Mouse (Mus musculus) adrenal gland, postnatal 25 days (tissue): ENCODE data around the gene Sp2. TPM values are rescaled to one million over a fixed set of nuclear protein-coding genes. Genes with fewer than 3 reads are reported as not detected.

Experiments
- DNase-seq: peaks from one replicate; pipeline ENCODE4 v3.0.0; 2021; ENCODE audit warnings: mixed read lengths
- total RNA-seq: library from RNA; stranded (reverse); gene quantifications from 2 replicates; pipeline ENCODE4 v1.2.3, GENCODE M21; 2021

The Sp2 gene
- total RNA-seq, 1 experiment from 2014 or later: 18.2 TPM

DNA sequence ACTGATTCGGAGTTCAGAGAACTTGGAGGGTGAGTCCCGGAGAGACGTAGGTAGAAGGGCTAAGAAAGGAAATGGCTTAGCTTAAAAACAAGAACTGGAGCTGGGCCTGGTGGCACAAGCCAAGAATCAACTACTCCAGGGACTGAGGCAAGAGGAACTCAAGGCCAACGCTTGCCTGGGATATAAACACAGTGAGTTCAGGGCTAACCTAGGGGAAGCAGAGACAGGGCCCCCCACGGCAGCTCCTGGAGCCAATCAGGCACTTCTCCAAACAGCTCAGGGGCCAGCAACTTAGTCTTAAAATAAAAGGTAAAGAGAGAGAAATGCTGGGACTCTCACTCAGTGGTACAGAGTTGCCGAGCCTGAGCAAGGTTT lies 44.3 kb downstream of the Sp2 start:
- peak; percentile 35 for DNase-seq

DNA sequence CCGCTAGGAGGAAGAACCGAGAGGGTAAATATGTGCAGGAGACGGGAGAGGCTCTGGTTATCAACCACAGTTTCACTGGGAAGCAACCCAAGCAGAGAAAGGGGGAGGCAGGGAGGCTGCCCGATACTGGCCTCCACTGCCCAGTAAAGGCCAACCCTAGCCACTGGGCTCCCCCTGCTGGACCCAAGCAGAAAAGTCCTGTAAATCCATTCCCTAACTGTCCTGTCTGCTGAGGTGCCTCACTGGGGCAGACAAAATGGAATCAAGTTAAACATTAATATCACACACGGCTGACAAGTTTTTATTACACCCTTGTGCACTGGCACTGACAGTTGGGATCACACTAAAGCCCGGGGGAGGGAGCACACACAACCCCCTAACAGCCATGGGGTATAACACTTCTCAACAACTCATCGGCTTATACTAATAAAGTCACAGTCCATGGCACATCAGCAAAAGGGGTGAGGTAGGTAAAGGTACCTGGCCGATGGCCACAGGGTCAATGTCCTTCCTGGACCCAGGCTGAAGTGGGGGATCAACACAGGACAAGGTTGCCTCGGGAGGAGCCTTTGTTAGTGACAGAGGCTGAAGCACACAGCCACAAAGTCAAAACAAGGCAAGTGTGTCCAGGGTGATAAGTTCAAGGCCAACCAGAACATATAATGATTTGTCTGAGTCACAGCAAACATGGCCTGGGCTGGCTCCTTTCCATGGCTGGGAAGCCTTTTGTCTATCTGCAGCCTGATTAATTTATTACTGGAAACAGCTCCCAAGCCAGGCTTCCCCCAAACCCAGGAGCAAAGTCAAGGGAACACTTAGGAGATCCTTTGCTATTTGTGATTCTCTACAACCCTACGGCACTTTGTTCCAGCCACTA lies 45.0 kb downstream of the Sp2 start:
- peak; percentile 76 for DNase-seq

DNA sequence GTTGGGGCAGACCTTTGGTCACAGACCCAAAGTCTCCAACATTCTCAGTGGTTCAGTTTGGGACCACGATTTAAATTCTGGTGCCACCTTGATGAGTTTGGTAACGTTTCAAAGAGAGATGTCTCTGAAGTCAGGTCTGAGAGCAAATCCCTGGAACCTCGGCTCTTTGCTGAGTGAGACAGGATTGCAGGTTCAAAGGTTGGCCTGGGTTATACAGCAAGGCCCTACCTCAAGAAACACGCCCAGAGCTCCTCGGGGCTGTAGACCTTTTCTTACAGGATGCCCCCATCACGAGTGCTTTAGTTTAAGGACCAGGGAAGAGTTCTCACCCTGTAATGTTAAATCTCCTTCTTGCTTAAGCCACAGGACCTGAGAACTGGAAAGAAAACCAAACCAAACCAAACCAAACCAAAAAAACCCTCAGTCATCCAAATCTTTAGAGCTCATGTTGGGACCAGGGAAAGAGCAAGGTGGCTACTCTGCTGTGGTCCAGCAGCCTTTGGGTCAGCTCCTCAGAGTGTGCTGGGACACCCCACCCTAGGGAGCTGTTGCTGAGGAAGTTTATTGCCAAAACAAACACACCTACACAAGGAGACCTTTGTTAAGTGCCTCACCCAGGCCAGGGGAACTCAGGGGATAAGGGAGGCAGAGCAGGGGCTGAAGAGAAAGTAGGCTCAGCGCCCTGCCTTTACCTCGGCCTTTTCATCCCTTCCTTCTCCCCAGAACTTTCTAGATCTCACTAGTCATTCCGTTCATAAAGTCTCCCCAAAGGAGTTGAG lies 46.7 kb downstream of the Sp2 start:
- no peak for DNase-seq

DNA sequence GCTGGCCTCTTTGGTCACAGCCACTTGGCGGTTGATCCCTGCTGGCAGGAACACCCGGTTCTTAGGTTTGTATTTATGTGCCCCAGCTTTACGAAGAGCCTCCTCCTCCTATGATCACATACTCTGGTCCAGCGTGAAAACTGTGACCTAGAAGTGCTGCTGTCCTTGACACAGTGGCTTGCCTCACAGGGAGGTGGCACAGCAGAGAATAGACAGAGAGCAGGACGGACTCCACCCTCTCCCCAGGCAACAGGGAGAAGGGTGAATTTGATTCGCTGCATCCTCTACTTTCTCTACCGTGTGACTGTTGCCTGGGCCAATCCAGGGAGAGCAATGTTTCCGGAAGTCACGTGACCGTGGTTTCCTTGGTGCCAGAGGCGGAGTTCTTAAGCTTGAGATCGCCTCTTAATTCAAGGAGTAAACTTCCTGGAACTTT lies 47.8 kb downstream of the Sp2 start:
- peak; percentile 78 for DNase-seq

DNA sequence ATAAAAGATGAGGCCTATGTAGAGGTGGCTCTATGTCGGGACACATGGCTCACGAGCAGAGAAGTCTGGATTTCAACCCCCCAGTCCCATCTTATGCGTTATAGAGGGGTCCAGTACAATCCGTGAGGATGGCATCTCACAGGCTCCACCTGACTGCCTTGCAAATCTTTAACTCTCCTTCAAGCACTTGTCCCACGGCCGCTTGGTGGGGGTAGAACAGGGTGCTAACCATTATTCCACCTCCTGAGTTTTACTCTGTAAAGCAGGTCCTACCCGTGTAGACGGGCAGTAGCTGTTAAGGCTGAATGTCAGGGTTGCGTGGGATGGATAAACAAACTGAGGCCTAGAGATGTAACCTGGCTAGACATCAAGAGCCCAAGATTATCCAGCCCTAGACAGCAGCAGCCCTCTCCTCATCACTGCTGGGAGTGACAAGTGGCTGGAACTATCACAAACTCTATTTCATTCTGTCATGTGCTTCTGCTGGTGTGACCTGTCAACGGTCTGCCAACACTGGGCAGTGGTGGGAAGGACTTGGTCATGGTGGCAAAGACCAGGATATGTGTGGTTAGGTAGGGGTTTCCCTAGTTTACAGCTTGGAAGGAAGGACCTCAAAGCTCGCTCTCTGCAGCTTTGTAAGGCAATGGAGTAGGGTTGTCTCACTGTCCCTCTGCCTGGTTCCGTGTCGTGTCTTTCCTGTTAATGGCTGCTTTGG lies 49.0 kb downstream of the Sp2 start:
- no peak for DNase-seq

DNA sequence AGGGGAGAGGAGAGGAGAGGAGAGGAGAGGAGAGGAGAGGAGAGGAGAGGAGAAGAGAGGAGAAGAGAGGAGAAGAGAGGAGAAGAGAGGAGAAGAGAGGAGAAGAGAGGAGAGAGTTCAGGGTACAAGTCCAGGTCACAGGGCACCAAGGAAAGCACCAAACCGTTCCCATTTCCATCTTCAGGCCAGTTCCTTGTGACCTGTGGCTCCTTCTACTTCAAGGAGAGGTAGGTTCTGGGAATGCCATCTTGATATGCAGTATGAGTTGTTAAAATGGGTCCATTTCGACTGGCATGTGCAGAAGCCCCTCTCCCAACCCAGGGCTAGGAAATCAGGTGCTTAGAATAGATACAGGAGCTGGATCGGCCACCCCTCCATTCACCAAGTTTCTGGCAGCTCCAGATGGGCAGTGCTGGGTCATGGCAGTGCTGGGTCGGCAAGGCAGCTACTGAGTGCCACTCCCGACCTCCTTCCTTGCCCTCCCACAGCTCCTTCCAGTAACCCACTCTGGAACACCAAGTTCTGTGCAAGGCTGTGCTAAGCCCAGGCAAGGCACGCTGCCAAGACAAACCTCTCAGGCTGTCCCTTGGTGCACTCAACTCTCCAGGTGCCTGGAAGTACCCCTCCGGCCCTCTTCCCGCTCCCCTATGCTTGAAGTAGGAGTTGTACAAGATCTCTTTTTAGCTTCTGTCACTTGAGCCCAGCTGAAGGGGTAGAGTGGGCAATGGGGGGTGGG lies 51.3 kb downstream of the Sp2 start:
- peak; percentile 36 for DNase-seq

DNA sequence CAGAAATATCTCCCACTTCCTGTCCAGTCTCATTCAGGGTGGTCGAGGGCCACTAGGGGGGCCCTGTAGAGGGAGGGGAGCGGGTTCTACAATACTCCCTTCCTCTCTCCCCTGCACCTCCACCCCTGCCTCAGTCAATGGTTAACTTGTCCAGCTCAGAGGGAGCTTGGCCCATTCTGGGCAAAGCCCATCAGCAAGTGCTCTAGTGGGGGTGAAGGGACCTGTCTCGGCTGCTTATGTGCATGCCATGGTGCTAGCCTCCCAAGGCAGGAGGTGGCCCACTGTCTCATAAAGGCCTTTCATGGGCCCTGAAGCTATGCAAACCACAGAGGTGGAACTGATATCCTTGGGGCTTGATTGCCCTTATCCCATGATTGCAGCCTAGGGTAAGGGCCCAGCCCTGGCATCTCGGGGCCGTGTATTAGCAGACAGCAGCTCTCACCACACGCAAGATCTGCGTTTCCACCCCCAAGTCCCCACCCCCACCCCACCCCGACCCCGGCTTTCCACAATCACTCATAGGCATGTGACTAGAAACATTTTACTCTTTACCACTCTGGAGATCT lies 52.9 kb downstream of the Sp2 start:
- DNase-seq: no peak

DNA sequence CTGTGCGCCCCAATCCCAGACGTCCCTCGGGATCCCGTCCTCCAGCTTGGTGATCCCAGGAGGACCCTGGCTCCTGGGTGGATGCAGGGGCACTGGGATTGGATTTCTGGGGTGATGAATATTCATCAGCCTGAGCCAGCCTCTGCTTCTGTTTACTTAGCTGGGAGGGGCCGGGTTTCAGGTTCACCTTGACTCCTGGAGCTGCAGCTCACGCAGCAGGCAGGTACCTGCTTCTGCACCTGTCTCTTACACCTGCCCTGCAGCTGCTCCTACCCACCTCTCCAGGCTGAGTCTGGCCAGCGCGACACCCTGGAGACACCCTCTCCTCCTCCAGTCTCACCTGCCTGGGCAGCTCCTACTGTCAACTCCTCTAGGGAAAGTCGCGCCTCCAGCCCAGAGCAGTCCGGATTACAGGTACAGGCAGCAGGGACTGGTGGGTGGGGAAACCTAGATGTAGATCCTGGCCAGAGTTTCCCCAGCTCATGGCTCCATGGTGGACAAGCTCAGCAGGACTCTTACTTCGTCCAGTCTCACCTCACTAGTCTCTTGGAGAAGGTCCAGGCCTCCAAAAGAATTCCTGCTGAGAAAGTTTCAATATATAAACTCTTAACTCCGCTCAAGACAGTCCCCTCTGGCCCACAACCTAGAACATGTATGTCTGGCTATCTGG lies 53.5 kb downstream of the Sp2 start:
- DNase-seq: no peak

DNA sequence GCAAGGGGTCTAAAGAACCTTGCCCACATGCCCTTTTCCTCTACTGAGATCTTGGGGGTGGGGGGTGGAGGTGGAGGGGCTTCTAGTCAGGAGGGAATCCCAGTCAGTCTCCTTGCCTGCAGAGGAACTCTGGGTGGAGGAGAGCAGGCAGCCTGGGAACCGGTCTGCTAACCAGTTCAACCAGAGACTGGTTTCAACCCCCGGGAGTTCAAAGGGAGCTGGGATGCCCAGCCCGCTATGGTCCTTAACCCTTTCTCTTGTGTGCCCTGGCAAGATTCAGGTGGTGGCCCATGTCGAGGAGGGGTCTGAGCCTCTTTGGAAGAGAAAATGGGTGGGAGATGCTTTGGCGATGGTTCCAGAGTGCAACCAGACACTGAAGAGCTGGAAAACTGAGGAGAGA lies 54.1 kb downstream of the Sp2 start:
- no peak for DNase-seq

DNA sequence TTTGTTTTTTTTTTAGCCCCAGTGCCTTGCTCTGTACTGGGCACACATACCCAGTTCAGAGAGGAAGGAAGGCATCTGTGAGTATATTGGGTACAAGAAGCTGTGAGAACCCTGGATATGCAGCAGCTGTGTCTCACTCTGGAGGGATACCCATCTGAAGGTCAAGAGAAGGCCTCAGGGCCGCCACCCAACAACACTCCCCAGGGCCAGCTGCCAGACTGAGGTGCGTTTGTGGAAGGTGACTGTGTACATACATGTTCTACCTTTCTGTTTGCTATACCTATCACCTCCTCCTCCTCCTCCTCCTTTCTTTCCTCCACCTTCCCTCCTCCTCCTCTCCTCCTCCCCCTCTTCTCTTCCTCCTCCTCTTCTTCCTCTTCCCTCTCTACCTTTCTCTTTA lies 54.7 kb downstream of the Sp2 start, which contains the start of gene Prr15l:
TSS of gene Prr15l (plus strand) at position 17 of the 400 bp plus-strand sequence.
- no peak for DNase-seq

DNA sequence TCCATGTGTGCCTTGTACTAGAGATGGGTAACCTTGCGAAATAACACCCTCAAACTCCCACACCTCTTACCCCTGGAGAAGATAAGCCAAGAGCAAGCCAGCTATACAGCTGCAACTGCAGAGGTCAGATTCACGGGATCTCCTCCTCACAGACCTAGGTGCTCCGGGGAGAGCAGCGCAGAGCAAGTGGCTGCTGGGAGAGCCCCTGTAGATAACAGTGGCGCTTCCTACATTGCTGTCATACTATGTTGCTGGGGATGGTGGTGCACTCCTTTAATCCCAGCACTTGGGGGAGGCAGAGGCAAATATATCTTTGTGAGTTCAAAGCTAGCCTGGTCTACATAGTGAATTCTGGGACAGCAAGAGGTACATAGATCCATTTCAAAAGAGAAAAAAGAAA lies 56.2 kb downstream of the Sp2 start:
- DNase-seq: no peak

DNA sequence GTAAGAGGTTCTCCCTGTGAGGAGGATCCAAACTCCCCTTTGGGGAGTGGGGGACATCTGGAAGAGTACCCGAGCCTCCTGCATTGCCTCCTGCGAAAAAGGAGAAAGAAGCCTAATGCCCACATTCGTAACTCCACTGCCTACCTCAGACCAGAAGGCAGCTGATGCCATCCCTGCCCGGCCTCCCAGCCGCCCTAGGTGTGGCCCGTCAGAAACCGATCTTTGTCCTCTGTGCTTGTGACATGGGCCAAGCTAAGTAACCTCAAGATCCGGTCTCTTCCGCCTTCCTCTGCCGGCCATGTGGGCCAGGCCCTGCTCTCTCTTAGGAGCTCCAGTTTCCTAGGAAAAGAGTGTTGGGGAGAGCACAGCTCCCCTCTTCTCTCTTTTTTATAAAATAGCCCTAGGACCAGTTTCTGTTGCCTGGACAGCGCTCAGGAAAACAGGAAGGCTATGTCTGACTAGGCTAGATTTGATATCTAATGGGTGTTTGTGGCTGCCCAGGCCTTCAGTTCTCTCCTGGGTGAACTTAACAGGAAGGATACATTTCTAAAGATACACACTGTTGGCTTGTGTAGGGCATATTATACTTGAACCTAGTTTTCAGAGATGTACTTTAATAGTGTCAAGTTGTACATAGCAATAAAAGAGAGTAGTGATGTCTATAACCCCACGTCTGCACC lies 57.1 kb downstream of the Sp2 start:
- DNase-seq: no peak

DNA sequence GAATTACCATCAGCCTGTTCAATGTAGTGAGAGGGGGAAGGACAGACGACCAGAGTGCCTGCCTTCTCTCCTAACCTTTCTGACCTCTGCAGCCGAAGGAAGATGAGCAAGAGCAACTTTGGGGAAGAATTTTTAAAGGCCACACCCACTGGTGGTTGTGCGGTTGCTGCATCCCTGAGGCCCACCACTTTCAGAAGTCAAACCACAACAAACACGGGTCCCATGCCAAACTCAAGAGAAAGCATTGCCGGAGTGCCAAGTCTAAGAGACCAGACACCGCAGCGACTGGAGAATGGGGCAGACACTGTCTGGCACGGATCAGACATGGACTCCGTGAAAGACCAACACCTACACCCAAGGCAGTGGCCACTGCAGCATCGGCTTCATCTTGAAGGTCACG lies 57.9 kb downstream of the Sp2 start:
- DNase-seq: no peak

DNA sequence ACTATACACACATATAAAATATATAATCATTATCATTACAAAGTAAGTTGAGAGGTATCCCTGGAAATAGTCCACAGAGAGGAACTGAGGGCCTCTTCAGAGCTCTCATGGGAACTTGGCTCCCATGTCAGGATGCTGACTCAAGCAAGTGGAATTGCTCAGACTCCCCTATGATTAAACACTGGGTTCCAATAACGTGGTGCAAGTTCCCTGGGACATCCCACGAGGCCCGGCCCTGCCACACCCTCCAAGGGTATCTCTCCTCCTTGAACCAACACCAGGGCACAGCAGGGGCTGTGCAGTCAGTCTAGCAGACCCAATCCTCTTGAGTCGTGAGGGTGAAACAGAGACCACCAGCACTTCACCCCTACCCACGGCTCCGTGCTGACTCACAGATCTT lies 63.8 kb downstream of the Sp2 start:
- DNase-seq: no peak

DNA sequence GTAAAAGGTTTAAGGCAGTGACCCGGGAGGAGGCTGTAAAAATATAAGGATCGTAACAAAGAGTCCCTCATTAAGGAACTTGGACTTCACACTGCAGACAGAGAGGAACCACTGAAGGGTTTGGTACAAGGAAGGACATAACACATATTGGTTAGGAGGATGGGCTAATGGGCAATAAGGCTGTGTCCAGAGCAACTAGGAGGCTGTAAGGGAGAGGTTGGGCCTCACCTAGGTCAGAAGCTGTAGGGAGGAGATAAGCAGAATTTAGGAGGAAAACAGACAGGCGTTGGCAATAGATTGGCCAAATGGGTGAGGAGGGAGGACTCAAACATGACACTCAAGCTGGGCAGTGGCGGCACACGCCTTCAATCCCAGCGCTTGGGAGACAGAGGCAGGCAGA lies 65.3 kb downstream of the Sp2 start:
- DNase-seq: no peak

DNA sequence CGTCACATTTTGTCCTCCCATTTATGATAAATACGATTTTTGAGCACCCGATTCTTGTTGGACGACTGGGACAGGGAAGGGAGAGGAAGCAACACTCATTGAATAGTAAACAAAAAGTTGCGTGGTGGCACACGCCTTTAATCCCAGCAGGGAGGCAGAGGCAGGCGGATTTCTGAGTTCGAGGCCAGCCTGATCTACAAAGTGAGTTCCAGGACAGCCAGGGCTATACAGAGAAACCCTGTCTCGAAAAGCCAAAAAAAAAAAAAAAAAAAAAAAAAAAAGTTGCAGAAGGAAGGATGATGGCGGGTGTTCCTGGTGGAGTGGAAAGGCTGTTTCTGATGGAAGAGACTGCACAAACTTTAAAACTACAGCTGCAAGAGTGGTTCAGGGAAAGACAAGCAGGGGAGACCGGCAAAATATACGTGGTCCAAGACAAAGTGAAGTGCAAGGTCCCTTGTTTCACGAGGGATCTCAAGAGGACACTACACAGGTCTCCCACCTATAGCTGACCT lies 65.8 kb downstream of the Sp2 start:
- no peak for DNase-seq

DNA sequence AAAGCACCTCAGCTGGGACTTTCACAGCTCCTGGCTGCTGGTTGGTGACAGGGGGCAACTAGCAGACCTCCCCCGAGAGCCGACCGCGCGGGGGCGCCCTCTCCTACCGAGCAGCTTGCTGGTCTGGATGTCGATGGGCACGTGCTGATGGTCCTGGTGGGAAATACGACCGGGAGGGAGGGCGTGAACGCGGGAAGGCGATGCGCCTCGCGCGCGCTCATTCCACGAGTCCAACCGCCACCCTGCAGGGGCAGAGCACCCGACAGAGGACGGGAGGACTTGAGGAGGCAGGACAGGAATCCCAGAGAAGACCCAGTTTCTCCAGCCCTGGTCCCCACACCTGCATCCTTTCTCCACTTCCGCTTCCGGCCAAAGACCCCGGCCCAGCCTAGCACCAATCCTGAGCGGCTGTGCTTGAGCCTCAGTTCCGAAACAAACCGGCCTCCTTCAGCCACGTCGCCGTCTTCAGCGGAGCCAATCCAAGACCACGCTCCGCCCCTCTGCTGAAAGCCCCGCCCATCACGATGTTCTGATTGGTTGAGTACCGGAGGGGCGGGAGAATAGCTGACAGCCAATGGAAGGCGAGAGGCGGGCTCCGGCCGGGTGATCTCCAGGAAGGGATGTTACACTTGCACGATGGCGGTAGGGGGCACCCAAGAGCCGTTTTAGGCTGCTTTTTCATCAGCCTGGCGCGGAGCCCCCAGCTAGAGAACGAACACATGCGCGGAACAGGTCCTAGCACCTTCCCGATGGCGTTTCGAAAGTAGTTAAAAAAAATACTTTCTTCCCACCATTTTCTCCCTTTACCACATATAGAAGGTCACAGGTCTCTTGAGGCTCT lies 66.5 kb downstream of the Sp2 start, which contains the start of gene Cdk5rap3:
TSS of gene Cdk5rap3 (minus strand) at position 453 of the 841 bp plus-strand sequence.
- DNase-seq: peak; percentile 99

DNA sequence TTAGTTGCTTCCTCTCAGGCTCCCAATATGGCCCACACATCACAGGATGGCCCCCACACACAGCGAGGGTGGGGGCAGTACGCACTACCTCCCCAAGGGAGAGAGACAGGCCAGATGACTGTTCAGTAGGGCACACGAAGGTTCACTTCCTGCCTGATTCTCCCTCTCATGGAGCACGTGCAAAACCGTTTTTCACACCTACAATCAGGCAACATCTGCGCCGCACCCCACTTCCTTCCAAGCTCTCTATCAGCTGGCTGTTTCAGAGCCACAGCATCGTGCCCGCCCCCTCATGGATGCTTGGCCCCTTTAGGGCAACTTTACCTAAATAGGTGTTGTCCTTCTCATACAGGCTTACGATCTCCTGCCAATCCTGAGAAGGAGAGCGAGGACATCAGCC lies 70.1 kb downstream of the Sp2 start:
- DNase-seq: no peak

DNA sequence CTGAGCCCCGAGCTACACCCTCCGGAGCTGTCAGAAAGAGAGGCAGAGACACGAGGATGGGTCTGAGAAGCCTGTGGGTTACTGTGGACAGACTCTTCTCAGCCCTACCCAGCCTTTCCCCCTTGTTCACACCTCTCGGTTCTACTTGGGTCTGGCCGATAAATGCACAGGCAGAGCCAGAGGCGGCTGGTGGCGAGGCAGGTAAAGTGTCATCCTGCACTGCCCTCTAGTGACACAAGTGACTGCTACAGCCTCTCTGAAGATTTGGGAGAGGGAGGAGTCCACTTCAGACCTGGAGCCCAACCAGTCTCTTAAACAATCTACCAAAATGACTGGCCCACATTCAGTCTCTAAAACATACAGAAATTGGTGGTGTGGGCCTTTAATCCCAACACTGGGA lies 72.8 kb downstream of the Sp2 start:
- peak; percentile 68 for DNase-seq
